Mouse (Mus musculus): ENCODE measurements around the gene Gnai2.
A peak's percentile ranks its signal among the peaks of the same experiment; 100 is the strongest.

The Gnai2 gene

DNA sequence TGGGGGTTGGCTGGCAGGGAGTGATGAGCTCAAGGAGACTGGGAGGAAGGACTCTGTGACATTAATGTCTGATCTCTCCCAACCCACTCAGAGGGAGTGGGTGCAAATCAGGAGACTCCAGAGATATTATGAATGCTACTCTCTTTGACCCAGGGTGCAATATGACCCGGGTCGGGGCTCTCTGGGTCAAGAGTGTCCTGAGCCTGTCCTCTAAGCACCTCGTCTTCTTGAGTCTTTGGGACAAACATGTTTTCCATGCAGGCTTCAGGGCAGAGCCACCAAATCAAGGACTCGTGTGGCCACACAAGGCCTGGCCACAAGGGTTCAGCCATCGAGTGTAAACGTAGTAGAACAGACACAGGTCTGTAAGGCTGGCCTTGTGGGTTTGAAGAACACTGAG lies 22.9 kb upstream of the Gnai2 start:
- DNase-seq (ENCODE audit: low spot score): peak; percentile 73

DNA sequence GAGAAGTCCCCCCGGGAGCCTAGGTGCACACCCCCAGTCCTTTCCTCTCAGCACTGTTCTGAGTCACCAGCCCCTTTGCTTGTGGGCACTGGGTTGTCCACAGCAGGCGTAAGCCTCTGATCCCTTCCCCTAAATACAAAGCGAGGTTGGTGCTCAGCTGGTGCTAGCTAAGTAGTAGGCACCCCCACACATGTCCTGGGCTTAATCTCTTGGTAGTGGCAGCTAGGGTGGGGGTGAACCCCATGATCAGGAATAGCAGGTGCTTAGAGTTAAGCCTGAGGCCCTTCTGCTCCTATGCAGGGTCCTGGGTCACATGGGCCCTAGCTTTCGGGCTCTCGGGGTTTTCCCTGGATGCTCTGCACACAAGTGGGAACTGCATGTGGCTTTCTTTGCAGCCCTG lies 22.0 kb upstream of the Gnai2 start:
- no peak for DNase-seq (ENCODE audit: low spot score)

DNA sequence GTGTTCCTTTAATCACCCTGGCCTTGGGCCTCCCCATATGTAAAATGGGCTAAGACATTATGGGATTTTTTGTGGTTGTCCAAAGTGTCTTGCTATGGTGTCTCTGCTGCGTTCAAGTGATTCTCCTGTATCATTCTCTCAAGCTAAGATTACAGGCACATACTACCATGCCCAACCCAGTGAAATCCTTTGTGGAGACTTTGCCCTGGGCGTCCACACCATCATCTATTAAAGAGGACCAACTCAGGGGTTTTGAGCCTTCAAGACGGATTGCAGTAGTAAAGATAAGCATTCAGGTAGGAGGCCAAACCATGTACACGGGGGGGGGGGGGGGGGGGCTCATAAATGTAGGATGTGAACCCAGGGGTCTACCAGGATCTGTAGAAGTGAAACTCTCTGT lies 19.4 kb upstream of the Gnai2 start:
- DNase-seq (ENCODE audit: low spot score): no peak

DNA sequence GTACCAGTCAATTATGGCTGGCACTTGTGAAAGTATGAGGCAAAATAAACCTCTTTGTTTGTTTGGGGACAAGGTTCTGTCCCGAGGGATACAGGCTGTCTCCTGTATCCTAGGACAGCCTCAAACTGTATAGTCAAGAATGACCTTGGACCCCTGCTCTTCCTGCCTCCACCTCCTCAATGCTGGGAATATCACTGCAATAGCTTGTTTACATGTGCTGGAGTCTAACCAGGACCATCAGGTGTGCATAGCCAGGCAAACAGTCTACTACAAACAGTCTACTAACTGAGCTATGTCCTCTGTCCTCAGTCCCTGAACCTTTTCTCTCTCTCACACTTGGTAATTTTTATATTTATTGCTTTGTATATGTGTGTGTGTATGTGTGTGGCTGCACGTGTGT lies 18.3 kb upstream of the Gnai2 start:
- no peak for DNase-seq (ENCODE audit: low spot score)

DNA sequence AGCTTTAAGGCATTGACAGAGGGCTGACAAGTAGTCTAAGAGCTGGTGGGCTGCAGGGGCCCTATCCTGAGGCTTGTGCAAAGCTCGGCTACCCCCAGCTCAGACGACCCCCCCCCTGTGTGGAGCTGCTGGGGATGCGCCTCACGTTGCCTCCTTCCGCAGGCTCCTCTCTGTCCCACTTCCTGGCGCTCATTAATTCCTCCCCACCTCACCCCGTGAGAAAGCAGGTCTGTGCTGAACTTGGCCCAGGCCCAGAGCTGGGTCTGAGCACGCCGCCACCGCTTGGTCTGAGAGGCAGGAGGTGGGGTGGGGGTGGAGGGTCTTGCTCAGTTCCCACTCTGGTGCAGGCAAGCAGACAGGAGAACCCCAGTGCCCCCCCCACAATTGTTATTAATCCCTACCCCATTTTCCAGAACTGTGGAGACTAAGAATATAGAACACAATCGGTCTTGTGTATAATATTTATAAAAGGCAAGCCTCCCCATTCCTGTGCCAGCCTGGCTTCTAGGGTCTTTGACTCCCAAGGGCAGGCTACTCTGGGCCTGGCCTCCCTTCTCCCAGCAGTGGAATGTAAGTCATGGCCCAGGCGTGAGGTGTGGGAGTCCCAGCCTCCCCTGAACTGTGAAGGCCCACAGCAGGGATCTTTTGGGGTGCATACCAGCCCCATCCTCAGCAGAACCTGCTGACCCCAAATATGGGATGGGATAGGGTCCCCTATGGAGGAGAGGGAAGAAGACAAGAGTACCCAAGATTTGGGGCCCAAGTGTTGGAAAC lies 15.7 kb upstream of the Gnai2 start:
- no peak for DNase-seq (ENCODE audit: low spot score)

DNA sequence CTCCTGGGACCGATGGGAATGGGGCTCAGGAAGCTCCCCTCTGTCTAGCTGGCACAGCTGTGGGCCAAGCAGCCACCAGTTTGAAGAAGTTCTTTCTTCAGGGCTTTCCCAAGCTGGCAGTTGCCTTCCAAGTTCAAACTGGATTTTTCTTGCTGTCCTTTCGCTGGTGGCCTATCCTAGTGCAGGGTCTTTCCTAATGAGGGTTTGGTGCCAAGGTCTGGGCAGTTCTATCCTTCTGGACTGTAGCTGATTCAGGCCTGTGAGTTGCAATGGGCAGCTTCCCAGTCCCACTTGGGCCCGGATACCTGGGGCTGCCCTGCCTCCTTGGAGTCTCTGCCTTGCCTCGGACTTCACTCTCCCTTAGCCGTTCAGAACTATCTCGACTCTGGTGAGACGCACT lies 15.1 kb upstream of the Gnai2 start:
- DNase-seq (ENCODE audit: low spot score): no peak

DNA sequence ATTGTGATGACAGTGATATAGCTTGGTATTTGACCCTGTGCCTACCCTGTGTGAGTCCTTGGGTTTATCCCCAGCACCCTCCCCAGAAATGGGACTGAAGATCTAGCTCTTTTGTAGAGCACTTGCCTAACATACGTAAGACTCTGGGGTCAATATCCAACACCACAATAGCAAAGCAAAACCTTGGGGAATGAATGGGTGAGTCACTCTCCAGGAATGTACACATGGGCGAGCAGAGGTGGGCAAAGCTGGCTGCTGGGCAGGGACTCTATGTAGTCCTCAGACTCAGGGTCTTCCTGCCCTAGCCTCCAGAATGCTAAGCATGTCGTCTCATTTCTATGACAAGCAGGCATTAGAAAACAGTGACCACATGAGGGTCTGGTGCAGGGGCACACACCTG lies 13.6 kb upstream of the Gnai2 start:
- DNase-seq (ENCODE audit: low spot score): no peak

DNA sequence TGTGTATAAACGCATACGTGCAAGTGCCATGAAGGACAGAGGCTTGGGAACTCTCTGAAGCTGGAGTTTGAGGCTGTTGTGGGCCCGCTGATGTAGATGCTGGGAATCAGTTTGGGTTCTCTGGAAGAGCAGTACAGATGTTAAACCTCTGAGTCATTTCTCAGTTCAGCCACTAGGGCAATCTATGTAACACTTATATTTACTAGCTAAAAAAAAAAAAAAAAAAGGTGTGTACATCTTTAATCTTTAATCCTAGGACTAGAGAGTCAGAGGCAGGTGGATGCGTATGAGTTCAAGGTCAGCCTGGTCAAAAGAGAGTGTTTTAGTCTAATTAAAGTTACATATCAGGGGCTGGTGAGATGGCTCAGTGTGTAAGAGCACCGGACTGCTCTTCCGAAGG lies 11.8 kb upstream of the Gnai2 start:
- DNase-seq (ENCODE audit: low spot score): no peak

DNA sequence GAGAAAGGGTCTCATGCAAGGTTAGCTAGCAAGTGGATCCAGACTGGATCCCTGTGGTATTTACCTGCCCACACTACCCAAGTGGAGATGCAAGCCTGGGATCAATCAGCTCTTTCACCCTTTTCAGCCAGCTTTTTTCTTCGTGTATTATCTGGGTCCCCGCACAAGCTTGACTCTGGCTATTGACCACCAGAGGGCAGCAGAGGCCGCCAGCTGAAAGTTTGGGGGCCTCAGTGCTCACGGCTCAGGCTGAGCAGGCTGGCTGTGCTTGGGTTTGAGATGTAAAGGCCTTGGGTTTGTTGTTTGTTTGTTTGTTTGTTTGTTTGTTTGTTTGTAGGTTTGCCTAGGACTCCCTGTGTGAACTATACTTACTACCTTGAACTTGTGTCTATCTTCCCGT lies 10.4 kb upstream of the Gnai2 start:
- DNase-seq (ENCODE audit: low spot score): peak; percentile 74

DNA sequence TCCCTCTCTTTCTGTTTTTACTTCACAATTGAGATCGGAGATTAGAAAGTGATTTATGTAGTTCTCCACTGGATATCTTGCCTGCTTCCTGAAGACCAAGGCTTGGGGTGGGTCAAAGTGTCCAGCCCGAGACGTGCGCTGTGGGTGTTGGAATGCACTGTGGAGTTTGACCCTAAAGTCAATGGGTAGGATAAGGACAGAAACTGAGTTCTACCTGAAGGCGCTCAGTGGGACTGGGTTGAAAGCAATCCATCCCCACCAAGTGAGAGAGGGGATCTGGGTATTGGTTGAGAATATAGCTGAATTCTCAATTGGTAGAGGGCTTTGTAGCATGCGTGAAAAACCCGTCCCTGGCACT lies 10.0 kb upstream of the Gnai2 start:
- no peak for DNase-seq (ENCODE audit: low spot score)

DNA sequence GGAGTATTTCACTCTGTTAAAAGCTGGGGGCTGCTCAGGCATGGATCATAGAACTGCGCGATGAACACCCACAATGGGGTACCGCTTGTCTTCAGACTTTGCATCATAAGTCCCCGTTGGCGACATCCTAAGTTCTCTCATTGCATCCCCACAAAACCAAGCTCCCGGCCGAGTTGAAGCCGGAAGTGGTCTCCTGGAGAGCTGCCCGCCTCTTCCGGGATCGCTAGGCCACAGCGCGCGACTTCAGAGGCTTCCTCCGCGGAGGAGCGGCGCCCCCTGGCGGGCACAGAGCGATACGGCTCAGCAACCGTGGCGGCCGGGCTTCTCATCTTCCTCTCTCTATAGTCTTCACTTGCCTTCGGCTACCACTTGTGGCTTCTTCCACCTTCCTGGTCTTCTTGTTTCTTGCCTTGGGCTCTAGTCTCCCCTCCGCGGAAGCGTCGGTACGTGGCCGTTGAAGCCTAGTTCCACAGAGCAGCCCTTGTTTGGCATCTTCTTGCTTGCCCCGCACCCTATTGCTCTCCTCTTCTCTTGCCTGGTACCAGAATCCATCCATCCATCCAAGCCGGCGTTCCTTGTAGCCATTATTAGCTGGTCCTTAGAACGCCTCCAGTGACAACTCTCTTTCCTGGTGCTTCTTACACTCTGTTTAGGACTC lies 9.5 kb upstream of the Gnai2 start:
- peak; percentile 91 for DNase-seq (ENCODE audit: low spot score)

DNA sequence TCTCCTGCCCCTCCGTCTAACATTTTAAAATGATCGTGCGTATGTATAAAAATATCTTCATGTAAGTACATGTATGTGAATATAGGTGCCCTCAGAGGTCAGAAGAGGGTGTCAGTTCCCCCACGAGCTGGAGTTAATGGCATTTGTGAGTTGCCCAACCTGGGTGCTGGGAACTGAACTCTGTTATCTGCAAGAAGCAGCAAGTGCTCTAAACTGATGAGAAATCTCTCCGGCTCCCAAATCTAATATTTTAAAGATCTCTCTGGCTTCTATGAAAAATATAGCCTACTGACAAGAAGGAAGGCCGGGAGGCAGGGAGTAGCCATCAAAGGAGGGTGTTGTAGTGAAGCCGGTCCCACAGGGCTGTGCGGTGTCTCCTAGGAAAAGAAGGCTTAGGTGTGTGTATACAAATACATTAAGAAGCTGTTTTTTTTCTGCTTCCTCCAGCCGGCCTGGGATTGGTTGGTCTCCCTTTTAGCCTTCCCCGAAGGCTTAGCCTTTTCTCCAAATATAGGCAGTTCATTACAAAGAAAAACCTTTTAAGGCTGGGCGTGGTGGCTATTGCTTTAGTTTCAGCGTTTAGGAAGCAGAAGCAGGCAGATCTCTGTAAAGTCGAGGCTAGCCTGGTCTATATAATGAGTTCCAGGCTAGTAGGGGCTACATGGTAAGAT lies 8.5 kb upstream of the Gnai2 start:
- DNase-seq (ENCODE audit: low spot score): no peak

DNA sequence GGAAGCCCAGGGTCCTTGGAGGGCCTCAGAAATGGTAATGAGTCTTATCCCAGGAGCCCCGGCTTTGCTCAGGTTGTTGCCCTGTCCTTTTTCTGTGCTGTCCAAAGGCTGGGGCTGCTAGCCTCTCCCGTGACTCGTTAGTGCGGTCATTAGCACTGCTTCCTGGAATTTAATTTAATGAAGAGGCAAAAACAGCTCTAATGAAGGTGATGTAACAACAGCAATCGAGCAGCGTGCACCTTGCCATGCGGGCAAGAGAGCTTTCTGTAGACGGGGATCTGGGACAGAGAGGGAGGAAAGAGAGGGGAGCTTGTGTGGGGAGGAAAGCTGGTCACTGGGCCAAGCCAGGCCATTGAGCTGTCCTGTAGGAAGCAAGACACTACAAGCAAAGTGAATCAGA lies 6.5 kb upstream of the Gnai2 start:
- DNase-seq (ENCODE audit: low spot score): no peak

DNA sequence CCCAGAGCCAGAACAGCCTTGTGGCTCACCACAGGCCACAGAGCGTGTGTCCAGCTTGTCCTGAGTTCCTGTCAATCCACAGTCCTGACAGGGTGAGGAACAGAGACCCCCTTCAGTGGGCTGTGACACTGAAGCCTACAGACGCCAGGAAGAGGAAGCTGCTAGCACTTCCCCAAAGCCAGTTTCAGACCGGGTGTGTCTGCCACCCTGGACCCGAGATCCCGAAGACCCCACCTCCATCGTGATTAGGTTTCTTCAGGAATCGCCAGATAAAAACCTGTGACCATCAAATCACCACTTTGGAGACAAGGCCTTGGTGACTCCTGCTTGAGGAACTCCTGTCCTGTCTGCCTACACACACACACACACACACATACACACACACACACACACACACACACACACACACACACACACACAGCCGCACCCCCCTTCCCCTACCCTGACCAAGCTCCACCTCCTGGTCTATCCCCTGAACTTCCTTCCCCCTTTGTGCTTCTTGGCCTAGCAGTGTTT lies 5.1 kb upstream of the Gnai2 start:
- DNase-seq (ENCODE audit: low spot score): no peak

DNA sequence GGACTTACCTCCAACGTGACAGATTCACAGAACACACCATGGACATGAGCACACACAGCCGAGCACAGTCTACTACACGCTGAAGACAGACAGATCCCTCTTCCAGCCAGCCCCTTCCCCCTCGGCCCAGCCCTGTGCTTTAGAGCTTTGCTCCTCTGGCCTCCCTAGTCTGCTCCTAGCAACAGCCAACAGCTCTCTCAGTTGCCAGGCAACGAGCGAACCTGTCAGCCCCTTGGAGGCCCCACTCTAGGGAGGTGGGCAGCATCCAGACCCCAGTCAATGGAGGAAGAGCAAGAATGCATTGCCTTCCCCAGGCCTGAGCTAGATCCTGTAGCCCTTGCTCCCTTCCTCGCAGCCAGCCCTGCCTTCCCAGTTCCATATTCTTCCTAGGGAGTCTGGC lies 1.9 kb upstream of the Gnai2 start:
- DNase-seq (ENCODE audit: low spot score): no peak

DNA sequence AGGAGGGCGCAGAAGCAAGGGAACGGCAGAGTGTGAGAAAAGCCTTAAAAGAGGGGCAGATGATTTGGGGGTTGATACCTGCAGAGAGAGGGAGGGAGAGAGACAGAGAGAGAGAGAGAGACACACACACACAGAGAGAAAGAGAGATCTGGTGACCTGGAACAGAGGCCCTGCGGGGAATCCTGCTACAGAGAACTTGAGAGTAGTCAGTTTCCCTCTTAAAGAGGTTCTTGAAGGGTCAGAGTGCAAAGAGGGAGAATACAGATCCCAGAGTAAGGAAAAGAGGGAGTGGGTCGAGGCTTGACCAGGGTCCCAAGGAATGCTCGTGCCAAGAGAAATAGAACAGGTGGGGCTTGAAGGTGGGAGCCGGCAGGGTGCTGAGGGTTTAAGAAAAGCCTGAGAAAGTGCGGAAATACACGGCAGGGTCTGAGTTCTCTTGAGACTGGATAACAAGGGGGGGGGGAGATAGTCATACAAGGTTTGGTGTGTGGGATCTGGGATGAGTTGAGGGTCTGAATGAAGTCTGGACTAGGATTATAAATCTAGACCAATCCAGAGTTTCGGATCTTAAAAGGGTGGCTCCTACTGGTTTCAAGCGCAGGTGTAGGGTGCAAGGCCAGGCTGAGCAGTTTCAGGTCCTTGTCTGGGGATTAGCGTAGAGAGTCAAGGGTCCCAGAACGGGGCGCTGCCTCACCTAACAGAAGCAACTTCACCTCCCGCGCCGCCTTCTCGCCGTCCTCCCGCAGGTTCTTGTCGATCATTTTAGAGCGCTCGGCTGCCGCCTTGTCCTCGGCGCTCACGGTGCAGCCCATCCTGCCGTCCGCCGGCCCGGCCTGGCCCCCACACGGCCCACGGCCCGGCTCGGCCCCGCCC lies 525 bp downstream of the Gnai2 start:
- DNase-seq (ENCODE audit: low spot score): no peak

DNA sequence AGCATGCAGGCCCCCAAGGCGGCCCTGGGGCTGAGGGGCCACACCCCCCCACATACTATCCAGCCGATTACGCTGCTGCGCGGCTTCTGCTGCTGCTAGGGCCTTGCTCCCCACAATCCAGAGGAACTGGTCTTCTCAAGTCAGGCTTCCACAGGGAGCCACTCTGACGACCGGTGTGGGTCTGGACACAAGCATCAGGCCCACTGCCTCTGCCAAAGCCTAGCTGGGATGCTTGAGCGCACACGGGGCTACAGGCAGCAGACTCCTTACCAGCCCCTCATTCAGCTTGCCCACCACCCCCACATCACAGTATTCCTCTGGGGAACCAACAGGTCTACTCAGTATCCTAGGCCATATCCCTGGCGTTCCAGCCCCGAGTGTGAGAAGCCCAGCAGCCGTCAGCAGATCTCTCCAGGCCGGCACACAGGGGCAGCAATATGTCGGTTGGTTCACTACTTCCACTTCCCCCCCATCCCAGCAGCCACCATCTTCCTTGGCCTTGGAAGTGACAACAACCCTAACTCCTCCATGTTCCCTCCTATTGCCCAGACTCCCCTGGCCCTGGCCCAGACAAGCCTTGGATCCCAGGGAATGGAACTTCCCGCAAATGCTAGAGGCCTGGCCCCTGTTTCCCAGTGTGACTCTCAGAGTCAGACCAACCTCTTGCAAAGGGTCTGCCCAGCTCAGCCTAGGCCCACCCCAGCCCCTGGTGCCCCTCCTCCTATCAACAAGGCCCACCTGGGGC lies 1.3 kb downstream of the Gnai2 start:
- peak; percentile 43 for DNase-seq (ENCODE audit: low spot score)

DNA sequence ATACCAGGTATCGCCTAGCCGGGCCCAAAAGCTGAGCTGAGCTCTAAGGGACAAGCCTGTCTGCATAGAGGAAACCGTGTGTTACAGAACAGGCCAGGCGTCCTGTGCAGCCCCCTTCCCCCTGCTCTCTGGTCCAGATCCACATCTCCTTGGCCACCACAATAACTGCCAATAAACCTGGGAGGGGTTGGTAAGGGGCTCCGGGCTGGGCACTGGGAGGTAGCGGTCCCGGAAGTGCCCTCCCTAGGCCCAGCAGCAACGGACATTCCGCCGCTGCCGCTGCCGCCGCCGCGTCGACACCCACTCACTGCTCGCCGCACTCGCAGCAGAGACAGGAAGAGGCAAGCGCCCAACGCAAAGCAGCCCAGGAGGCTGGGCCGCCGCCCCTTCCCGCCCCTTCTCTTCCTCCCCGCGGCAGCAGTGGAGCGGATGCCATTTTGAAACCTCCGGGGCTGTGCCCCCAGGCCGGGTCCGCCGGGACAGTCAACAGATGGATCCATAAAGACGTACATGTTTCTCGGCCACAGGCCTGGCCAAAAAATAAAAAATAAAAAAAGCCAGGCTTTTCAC lies 2.0 kb downstream of the Gnai2 start:
- DNase-seq (ENCODE audit: low spot score): peak; percentile 83

DNA sequence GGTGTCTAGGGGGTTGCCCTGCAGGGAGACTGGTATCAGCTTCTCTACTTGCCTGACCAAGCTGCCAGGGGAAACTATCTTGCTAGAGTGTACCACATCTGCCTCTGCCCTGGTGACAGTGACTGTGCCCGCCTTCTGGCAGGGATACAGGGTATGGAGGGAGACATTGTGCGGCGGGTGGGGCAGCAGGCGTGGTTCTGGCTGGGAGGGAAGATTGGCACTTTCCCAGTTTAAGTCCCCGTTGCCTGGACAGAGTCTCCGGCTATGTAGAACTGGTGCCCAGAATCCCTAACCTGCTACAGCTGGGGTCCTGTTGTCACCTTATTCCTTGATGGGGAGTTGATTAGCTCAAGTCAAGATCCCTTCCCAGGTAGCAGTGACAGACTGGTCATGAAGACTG lies 2.7 kb downstream of the Gnai2 start:
- no peak for DNase-seq (ENCODE audit: low spot score)

DNA sequence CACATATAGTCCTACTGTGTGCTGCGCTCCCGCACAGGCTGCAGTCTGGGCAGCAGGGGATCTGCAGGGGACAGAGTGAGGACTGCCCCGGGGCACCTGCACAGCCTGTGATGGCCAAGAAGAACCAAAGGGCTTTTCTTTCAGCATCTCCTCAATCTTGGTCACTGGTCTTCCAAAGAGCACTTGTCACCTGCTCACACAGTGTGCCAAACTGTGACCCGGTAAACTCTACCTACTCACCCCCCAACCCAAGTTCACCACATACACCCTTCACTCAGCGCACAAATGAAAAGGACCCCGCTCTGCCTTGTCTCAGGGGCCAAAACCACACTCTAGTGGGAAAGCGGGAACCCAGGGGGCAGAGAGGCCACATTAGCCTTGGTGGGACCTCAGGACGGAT lies 3.3 kb downstream of the Gnai2 start:
- no peak for DNase-seq (ENCODE audit: low spot score)

DNA sequence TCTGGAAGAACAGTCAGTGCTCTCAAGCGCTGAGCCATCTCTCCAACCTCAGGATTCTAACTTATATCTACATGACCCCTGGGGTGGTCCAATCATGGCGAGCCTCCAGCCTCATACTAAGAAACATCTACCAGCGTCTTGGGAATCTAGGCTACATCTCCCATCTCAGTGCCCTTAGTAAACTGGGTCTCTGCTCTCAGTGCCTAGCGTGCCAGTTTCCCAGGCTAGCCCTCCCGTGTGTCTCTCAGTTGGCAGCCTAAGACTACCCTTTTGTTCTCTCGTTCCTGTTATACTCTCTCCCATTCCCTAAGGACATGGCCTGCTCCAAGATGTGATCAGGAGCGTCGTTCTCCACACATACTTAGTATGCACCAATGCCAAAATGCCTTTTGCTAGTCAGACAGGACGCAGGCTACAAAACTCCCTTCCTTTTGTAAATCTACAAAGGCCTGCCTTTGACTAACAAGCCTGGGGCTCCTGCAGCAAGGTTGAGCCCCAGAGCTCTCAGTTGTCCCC lies 3.8 kb downstream of the Gnai2 start:
- no peak for DNase-seq (ENCODE audit: low spot score)

Measured in ovary, postnatal 36 days (tissue).